Mouse (Mus musculus) right cerebral cortex, postnatal 36 days (tissue): ENCODE data around the gene Emc8.

Source experiments
- DNase-seq, 2 experiments: peaks; one replicate each; pipeline ENCODE4 v3.0.0; 2022; ENCODE audit warnings: low spot score in 2 of 2, mixed read lengths in 1 of 2

Emc8 gene

DNA sequence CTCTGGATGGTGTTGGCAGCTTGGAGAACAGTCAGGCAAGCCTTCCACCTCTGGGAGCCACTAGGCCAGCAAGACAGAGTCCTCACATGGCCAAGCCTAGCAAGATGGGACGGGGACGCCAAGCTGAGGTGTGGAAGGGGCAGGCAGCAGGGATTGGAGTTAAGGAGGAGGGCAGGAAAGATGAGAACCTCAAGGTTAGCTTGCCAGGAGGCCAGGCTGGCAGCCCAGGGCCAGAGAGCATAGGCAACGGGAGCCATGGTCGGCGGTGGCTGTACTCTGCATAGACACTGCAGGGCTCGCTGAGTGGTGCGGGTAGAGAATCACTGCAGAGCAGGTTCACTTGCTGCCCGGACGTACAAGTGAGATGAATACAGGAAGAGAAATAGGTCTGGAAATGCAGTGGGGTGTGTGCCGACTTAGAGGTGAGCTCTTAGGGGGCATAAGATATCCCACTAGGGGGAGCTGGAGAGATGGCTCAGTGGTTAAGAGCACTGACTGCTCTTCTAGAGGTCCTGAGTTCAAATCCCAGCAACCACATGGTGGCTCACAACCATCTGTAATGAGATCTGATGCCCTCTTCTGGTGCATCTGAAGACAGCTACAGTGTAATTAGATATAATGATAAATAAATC, 26.2 kb downstream of the Emc8 start:
- DNase-seq: no peak

DNA sequence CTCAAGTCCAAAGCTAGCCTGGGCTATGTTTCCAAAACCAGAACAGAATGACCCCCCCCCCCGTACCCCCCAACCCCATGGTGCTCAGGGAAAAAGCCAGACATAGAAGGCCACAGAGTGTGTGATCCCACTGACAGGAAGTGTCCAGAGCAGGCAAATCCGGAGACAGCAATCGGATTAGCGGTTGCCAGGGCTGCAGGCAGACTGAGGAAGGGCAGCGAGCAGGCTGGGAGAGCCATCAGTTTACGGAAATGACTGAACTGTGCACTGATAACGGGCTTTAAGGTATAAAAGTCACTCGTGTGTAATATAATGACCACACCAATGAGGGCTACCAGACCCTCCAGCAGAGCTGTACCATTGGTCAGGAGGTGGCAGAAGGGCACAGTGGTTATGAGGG, 27.1 kb downstream of the Emc8 start:
- no peak for DNase-seq

DNA sequence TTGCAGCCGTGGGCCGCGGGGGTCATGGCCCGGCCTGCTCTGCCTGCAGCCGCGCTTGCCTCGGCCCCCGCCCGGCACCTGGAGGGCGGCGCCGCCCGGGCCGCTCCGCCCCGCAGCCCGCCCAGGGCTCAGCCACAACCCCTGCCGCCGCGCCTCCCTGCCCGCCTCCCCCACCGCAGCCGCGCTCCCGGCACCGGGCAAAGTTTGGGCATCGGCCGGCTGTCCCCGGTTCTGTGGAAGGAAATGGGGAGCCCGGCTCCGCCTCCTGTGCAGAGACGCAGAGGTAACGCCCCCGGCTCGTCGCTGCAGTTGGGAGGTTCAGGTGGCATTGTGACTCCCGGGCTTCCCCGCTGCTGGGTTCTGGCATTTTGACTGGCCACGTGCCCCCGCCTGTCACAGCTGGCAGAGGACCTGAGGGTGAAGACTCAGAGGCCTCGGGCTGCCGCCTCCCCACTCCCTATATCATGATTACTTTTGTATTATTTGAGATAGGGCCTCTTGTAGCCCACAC, 34.0 kb downstream of the Emc8 start:
- DNase-seq: no peak

DNA sequence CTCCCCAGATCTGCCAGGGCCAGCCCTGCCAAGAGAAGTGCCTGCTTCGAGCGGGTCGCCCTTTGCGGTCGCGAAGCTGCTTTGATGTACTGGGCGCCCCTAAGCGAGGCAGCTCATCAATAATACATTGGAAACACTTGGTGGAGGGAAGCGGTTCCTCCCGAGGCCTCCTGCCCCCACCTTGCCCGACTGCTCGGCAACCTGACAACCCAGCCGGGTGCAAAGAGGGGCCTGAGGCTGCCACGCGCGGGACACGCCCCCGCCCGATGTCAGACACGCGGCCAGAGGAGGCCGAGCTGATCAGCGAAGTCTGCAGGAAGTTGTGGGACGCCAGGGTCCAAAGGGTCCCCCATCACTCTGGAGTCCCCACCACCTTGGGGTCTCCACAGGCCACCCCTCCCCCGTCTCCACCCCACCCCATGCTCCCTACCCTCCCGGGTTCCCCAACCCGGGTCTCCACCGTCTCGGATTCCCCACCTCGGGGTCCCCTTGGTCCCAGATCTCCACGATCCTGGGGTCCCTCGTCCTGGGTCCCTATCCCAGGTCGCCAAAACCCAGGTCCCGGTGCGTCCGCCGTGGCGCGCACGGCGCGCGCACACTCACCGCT, 34.6 kb downstream of the Emc8 start:
- no peak for DNase-seq

GRCm38 (mm10) chr8:120632969-120633664, 35.3 kb downstream of the Emc8 start:
- no peak for DNase-seq

DNA sequence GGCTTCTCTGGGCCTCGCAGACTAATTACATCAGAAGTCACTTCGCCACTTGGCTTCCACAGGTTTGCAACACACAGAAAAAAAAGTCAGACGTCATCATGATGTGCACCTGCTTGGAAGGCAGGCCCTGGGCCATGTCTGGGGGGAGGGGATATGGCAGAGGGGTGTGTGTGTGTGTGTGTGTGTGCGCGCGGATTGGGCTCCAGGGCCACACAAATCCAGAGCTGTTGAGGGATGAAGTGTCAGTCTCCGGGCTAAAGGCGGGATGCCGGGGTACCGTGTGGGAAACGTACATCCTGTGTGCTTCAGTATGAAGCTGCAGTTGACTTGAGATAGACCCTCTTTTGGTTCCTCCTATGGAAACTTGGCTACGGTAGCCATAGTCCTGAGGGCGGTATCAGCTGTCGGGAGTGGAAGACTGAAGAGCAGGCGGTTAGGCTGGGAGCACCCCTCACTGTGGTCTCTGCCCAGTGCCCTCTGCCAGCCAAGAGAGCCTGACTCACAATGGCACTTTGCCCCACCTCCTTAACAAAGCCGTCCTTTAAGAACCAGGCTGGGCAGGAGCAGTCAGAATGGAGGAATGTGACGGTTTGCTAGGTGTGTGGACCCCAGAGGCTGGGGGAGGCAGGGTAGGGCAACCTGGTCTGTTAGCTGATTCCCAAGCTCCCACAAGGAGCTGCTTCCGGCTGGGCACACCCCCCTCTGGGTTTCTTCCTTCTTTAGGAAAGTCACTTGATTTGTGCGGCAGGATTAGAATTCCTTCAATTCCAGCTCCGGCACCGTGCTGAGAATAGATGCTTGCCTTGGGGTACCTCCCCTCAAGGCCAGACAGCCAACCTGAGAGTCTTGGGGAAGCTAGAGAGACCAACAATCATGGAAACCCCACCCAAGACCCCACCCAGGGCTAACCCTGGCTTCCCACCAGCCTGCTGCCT, 36.7 kb downstream of the Emc8 start:
- no peak for DNase-seq

DNA sequence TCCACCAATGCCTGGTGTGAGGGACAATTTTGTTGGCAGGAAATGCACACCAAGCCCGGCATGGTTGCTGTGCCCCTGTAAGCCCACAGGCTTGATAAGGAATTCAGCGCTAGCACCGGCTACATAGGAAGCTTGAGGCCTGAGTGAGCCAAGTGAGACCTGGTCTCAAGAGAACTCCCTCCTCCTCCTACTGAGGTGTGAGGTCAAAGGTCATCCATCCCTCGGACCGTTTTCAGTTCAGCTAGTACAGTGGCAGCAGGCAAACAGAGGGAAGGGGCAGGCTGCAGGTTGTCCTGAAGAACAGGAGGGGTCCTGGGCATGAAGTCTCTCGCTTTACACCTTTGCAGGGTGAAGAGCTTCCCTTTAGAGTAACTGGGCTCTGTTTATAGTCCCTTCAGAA, 37.5 kb downstream of the Emc8 start:
- no peak for DNase-seq

GRCm38 (mm10) chr8:120630031-120630430, 38.3 kb downstream of the Emc8 start:
- no peak for DNase-seq

DNA sequence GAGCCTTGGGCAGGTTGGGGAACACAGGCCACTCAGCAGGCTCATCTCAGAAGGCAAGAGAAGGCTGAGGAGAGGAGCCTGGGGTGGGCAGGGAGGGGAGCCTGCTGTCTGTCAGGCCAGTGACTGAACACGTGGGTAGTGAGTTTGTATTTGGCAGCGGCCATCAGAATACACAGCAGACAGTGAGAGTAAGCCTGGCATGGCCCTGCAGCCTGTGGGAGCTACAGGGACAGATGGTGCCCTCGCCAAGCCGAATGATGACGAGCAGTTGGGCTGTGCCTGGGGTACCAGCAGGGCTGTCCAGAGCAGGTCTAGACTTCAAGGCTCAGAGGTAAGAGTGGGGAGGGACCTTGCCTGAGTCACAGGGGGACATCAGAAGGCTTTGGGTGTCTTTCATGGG, 41.1 kb downstream of the Emc8 start:
- no peak for DNase-seq

- no peak for DNase-seq
Observed at GRCm38 (mm10) chr8:120626461-120626860, 41.9 kb downstream of the Emc8 start.

- no peak for DNase-seq
Observed at GRCm38 (mm10) chr8:120623608-120624007, 44.8 kb downstream of the Emc8 start.

DNA sequence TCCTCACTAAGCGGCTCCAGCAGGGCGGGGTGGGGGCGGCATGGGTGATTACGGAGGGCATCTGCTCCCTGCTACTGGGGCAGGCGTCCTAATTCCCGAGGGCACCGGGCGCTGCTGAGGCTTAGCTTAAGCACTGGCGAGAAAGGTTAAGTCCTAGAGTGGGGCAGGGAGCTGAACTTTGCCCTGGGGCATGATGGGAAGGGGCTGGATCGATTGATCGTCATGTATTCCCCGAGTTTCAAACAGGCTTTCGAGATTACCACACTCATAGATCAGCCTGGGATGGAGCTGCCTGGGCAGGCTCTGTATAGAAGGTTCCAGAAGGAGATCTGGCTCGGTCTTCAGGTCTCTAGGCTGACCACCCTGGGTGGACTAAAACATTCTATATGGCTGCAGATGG, 46.2 kb downstream of the Emc8 start:
- DNase-seq: no peak

GRCm38 (mm10) chr8:120620441-120620840, 47.9 kb downstream of the Emc8 start:
- DNase-seq: no peak

- DNase-seq: peak; percentile 28 to 45
Observed at GRCm38 (mm10) chr8:120619235-120620180, 48.9 kb downstream of the Emc8 start.

DNA sequence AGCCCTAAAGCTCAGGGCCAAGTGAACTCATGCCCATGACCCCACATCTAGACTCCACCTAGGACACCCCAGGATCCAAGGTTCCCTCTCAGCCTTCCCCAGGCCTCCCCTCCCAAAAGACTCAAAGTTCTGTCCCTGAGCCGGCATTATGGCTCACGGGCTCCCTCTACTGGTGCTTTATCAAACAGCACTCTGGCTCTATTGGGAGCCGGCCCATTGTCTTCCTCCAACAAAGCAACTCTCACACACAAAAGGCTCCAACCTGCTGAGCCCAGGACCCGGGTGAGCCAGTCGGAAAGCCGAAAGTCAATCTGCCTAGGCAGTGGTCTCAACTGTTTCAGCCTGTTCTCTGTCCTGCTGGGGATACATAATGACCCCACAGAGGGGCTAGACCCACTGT, 50.3 kb downstream of the Emc8 start:
- peak in 1 of 2 experiments; percentile 49 for DNase-seq

- DNase-seq: no peak
Observed at GRCm38 (mm10) chr8:120616663-120617626, 51.4 kb downstream of the Emc8 start.

- no peak for DNase-seq
Observed at GRCm38 (mm10) chr8:120614491-120614890, 53.9 kb downstream of the Emc8 start.

DNA sequence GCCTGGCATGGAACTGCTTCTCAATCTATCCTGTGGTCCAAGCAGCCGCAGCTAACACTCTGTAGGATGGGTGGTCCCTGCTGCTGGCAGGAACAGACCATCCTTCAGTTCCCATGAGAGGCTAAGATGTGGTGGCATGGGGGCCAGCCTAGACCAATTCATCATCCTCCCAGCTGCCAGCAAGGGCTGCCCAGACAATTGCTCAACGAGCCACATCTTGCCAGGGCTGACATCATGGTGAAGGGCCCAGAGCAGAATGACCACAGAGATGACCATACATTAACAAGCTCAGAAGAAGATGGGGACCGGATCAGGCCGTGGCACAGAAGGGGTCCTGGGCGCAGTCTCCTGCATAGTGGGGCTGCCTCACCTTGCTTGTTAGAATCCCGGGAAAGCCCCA, 57.5 kb downstream of the Emc8 start:
- no peak for DNase-seq

DNA sequence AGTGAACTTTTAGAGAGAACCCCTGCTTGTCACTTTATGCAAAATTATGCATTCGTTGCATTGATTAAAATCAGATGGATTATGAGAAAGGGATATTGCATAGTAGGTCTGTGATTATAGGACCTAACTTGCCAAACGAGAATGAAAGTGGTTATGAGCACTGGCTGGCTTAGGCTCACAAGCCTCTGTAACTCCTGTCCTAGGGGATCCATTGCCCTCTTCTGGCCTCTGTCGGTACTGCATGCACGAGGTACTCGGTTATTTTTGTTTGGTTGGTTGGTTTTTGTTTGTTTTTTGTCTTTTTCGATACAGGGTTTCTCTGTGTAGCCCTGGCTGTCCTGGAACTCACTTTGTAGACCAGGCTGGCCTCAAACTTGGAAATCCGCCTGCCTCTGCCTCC, 60.5 kb downstream of the Emc8 start:
- DNase-seq: peak; percentile 40 to 62

- no peak for DNase-seq
Observed at GRCm38 (mm10) chr8:120607460-120607859, 60.9 kb downstream of the Emc8 start.
